In genomic region chr1:154117346-154117687, GRCm38 (mm10) we compare ENCODE assay signal across 9 mouse cellular contexts.
DNase-seq lines count a peak whose midpoint lies in the region; ATAC-seq and TF ChIP-seq lines count a peak whose summit lies in the region.
"Had no signal": no experiment of that assay in that cellular context is flagged by ENCODE, and none has a peak within 500 bp of the region (broad histone marks: within the 10 kb centered on the region; RNA-seq: fewer than 3 reads in every experiment).

No protein-coding gene starts in this region.

- no peaks in the 10 kb centered on the region for H3K27me3 ChIP-seq in CH12.LX (replicated peaks)
- H3K27me3 ChIP-seq in embryonic facial prominence, embryonic 15.5 days = no peaks in the 10 kb centered on the region
- H3K27me3 ChIP-seq in kidney, postnatal 0 days (ENCODE audit: insufficient read depth, low read length) = no peaks in the 10 kb centered on the region

- H3K79me2 ChIP-seq in CH12.LX (replicated peaks; ENCODE audit: control insufficient read depth, extremely low read depth, insufficient read depth, poor library complexity, severe bottlenecking) = no peaks in the 10 kb centered on the region

- H3K4me2 ChIP-seq in CH12.LX (ENCODE audit: insufficient read depth, low read depth, poor library complexity, severe bottlenecking) = peak overlapping the region; percentile 93
- peak overlapping the region; percentile 45 for H3K4me2 ChIP-seq in embryonic facial prominence, embryonic 15.5 days (replicated peaks)
- H3K4me2 ChIP-seq in kidney, postnatal 0 days (ENCODE audit: low read length) = peak overlapping the region; percentile 32

- TF ChIP-seq CTCF in CH12.LX (conservative IDR thresholded peaks at IDR 0.05 in 1 of 2, IDR thresholded peaks at IDR 0.05 in 1 of 2; ENCODE audit: low read depth in 2 of 2, low read length in 2 of 2) = no peak
- TF ChIP-seq CTCF in kidney, postnatal 0 days (IDR thresholded peaks at IDR 0.05; ENCODE audit: low read depth) = no peak

- peaks cover 3 to 34% of the 10 kb centered on the region in 2 experiments; a peak in 3 of 4 replicates for H3K4me1 ChIP-seq in CH12.LX (ENCODE audit: control insufficient read depth in 1 of 2, insufficient read depth in 2 of 2)
- H3K4me1 ChIP-seq in embryonic facial prominence, embryonic 15.5 days = peaks cover 52% of the 10 kb centered on the region
- H3K4me1 ChIP-seq in kidney, postnatal 0 days (replicated peaks; ENCODE audit: insufficient read depth, low read length) = peaks cover 7% of the 10 kb centered on the region

- TF ChIP-seq EP300 in CH12.LX (IDR thresholded peaks at IDR 0.05; ENCODE audit: low read length) = no peak

- DNase-seq in frontal cortex, postnatal 10 days (ENCODE audit: low spot score in 2 of 2) = no peak
- peak; percentile 47 for DNase-seq in CH12.LX (ENCODE audit: extremely low read depth)
- DNase-seq in kidney, postnatal 0 days (ENCODE audit: low spot score) = peak; percentile 44
- DNase-seq in gastrocnemius, postnatal 4 days (ENCODE audit: low spot score in 2 of 2) = no peak
- DNase-seq in thymus, postnatal 4 days = no peak

- in situ Hi-C loops in CH12.LX (cut with MboI; ENCODE audit: low pct_ligation_motif_present, low pct_unique_long_range_greater_than_20kb, low sequenced_read_pairs) = no loop called here

- dilution Hi-C loops in CH12.LX (cut with MboI; ENCODE audit: extremely low pct_ligation_motif_present, extremely low pct_unique_long_range_greater_than_20kb, low sequenced_read_pairs) = no loop called here

- WGBS in embryonic facial prominence, embryonic 15.5 days = 28% methylated on average over 11 of the region's 11 CpGs
- 36% methylated on average over 11 of the region's 11 CpGs for WGBS in kidney, postnatal 0 days

- TF ChIP-seq RAD21 in CH12.LX (IDR thresholded peaks at IDR 0.05; ENCODE audit: low read depth, low read length) = no peak

- H3K4me3 ChIP-seq in CH12.LX (replicated peaks in 1 of 3; ENCODE audit: low read depth in 2 of 3, low read length in 2 of 3, poor library complexity in 1 of 3) = peak overlapping the region; percentile 17 to 38 (median 23)
- peak overlapping the region; percentile 16; the same call in 1 of the 2 replicates for H3K4me3 ChIP-seq in embryonic facial prominence, embryonic 15.5 days (replicated peaks)
- no peak overlapping the region for H3K4me3 ChIP-seq in kidney, postnatal 0 days (replicated peaks; ENCODE audit: low read depth, low read length)

- ATAC-seq in frontal cortex, adult (ENCODE audit: low TSS enrichment) = peak; percentile 31; the same call in 1 of the 2 replicates
- no peak for ATAC-seq in embryonic facial prominence, embryonic 15.5 days (ENCODE audit: insufficient number of reproducible peaks, low FRiP score, low TSS enrichment, low read depth)
- no peak for ATAC-seq in kidney, postnatal 0 days (replicated peaks; ENCODE audit: low FRiP score, low read depth)
- peak; percentile 8; the same call in 1 of the 2 replicates for ATAC-seq in megakaryocyte-erythroid progenitor cell, adult 5-6 weeks (replicated peaks; ENCODE audit: low FRiP score, low TSS enrichment, poor library complexity, severe bottlenecking)

- H3K36me3 ChIP-seq in CH12.LX (replicated peaks in 1 of 2; ENCODE audit: control insufficient read depth in 1 of 2, insufficient read depth in 1 of 2, low read length in 1 of 2) = no peaks in the 10 kb centered on the region
- no peaks in the 10 kb centered on the region for H3K36me3 ChIP-seq in embryonic facial prominence, embryonic 15.5 days
- no peaks in the 10 kb centered on the region for H3K36me3 ChIP-seq in kidney, postnatal 0 days (ENCODE audit: insufficient read depth, low read length)
- H3K36me3 ChIP-seq: G1E had no signal

- no peak for TF ChIP-seq POLR2A in CH12.LX (IDR thresholded peaks at IDR 0.05; ENCODE audit: low read depth, low read length)

- H3K9ac ChIP-seq in CH12.LX (ENCODE audit: insufficient read depth, low read depth) = peak overlapping the region; percentile 55; the same call in 1 of the 2 replicates
- no peak overlapping the region for H3K9ac ChIP-seq in embryonic facial prominence, embryonic 15.5 days
- H3K9ac ChIP-seq in kidney, postnatal 0 days (ENCODE audit: low read depth, low read length) = peak overlapping the region; percentile 40; the same call in 1 of the 2 replicates

- H3K27ac ChIP-seq in CH12.LX (ENCODE audit: insufficient read depth, low read depth) = no peak overlapping the region
- peak overlapping the region; percentile 78 for H3K27ac ChIP-seq in embryonic facial prominence, embryonic 15.5 days (replicated peaks)
- peak overlapping the region; percentile 69 for H3K27ac ChIP-seq in kidney, postnatal 0 days

- no peaks in the 10 kb centered on the region for H3K9me3 ChIP-seq in CH12.LX (replicated peaks; ENCODE audit: low read length)
- no peaks in the 10 kb centered on the region for H3K9me3 ChIP-seq in embryonic facial prominence, embryonic 15.5 days (replicated peaks)
- H3K9me3 ChIP-seq in kidney, postnatal 0 days (replicated peaks; ENCODE audit: low read length) = no peaks in the 10 kb centered on the region
- H3K9me3 ChIP-seq: G1E had no signal

TF ChIP-seq in CH12.LX, 34 proteins besides CTCF, POLR2A, EP300 and RAD21:
- TF ChIP-seq TCF12 (IDR thresholded peaks at IDR 0.05; ENCODE audit: low read depth, low read length) (0 out of 2 replicates have a peak, but pooled peaks have one; percentile 31), USF2 (conservative IDR thresholded peaks at IDR 0.05; ENCODE audit: low read depth, low read length) (no peak), IRF4 (IDR thresholded peaks at IDR 0.05; ENCODE audit: low read depth, low read length) (peak; percentile 30; the same call in 1 of the 2 replicates), JUN (IDR thresholded peaks at IDR 0.05; ENCODE audit: insufficient read depth, low read depth, low read length) (no peak), NRF1 (IDR thresholded peaks at IDR 0.05; ENCODE audit: low read depth, low read length) (no peak)

Comparison
In these comparisons a context has a peak if more than half of its experiments do, and no peak if none do; other contexts are left out.
1. ATAC-seq: peak in frontal cortex, adult (single experiment) and megakaryocyte-erythroid progenitor cell, adult 5-6 weeks (single experiment); none in embryonic facial prominence, embryonic 15.5 days (single experiment) and kidney, postnatal 0 days (single experiment).
2. DNase-seq: peak in CH12.LX (single experiment) and kidney, postnatal 0 days (single experiment); none in frontal cortex, postnatal 10 days (0 of 2), gastrocnemius, postnatal 4 days (0 of 2) and thymus, postnatal 4 days (single experiment).
3. H3K4me2 ChIP-seq: peak in every context shown above with its lines; median percentile 93 in CH12.LX; 45 in embryonic facial prominence, embryonic 15.5 days; 32 in kidney, postnatal 0 days.